Mouse (Mus musculus) myocyte (in vitro differentiated cells): Measurements from ENCODE around the gene Wnt5a. TPM values are rescaled to one million over a fixed set of nuclear protein-coding genes. Genes with fewer than 3 reads are reported as not detected.

Experiments
- H3K27me3 ChIP-seq: one replicate; pipeline ENCODE4 v1.6.1; 2011; ENCODE audit not compliant: control insufficient read depth, insufficient read depth, insufficient read length
- H3K36me3 ChIP-seq: one replicate; pipeline ENCODE4 v1.6.1; 2011; ENCODE audit not compliant: control insufficient read depth, insufficient read depth
- H3K4me2 ChIP-seq: one replicate; pipeline ENCODE4 v1.6.1; 2011; ENCODE audit warnings: low read depth, control low read depth
- H3K4me3 ChIP-seq: one replicate; pipeline ENCODE4 v1.5.1; 2011; ENCODE audit warnings: mild to moderate bottlenecking, control low read depth, moderate library complexity
- H3K79me2 ChIP-seq: one replicate; pipeline ENCODE4 v1.6.1; 2011; ENCODE audit not compliant: control insufficient read depth, insufficient read depth
- H3ac ChIP-seq: one replicate; pipeline ENCODE4 v1.6.1; 2011; ENCODE audit not compliant: control insufficient read depth, insufficient read length
- CEBPB ChIP-seq: IDR thresholded peaks from 2 replicates; pipeline ENCODE4 v1.6.1; 2011; ENCODE audit warnings: mild to moderate bottlenecking, moderate library complexity; ENCODE audit not compliant: poor library complexity, insufficient read depth, severe bottlenecking
- E2F4 ChIP-seq: IDR thresholded peaks from one replicate; pipeline ENCODE4 v1.6.1; 2011; ENCODE audit warnings: mild to moderate bottlenecking, control low read depth, moderate library complexity; ENCODE audit not compliant: insufficient read depth
- MAX ChIP-seq: IDR thresholded peaks from one replicate; pipeline ENCODE4 v1.6.1; 2011; ENCODE audit warnings: low read depth, mild to moderate bottlenecking, control low read depth
- MYOD1 ChIP-seq, 3 experiments: IDR thresholded peaks; one replicate each; pipeline ENCODE4 v1.6.1; 2011; ENCODE audit warnings: control low read depth in 2 of 3, low read depth in 2 of 3, mild to moderate bottlenecking in 2 of 3, moderate library complexity in 1 of 3; ENCODE audit not compliant: insufficient read length in 2 of 3, control insufficient read depth in 1 of 3
- MYOG ChIP-seq, 3 experiments: IDR thresholded peaks; one replicate each; pipeline ENCODE4 v1.6.1; 2011; ENCODE audit warnings: control low read depth in 2 of 3, low read depth in 2 of 3, mild to moderate bottlenecking in 2 of 3; ENCODE audit not compliant: insufficient read length in 2 of 3, control insufficient read depth in 1 of 3, insufficient read depth in 1 of 3
- POLR2A ChIP-seq: IDR thresholded peaks from one replicate; pipeline ENCODE4 v1.6.1; 2011; ENCODE audit warnings: low read depth, mild to moderate bottlenecking, control low read depth, moderate library complexity; ENCODE audit not compliant: insufficient read length
- POLR2AphosphoS2 ChIP-seq: IDR thresholded peaks from one replicate; pipeline ENCODE4 v1.6.1; 2011; ENCODE audit warnings: low read depth, control low read depth; ENCODE audit not compliant: insufficient read length
- REST ChIP-seq: IDR thresholded peaks from one replicate; pipeline ENCODE4 v1.6.1; 2011; ENCODE audit warnings: mild to moderate bottlenecking, control low read depth, moderate library complexity; ENCODE audit not compliant: insufficient read depth, insufficient read length
- SRF ChIP-seq: IDR thresholded peaks from one replicate; pipeline ENCODE4 v1.6.1; 2011; ENCODE audit warnings: low read depth; ENCODE audit not compliant: control insufficient read depth, insufficient read length
- TCF12 ChIP-seq: IDR thresholded peaks from one replicate; pipeline ENCODE4 v1.6.1; 2011; ENCODE audit warnings: mild to moderate bottlenecking, control low read depth; ENCODE audit not compliant: poor library complexity, insufficient read depth, severe bottlenecking
- TCF3 ChIP-seq: IDR thresholded peaks from one replicate; pipeline ENCODE4 v1.6.1; 2011; ENCODE audit warnings: low read depth, control low read depth; ENCODE audit not compliant: insufficient read length
- USF1 ChIP-seq: IDR thresholded peaks from one replicate; pipeline ENCODE4 v1.6.1; 2011; ENCODE audit warnings: low read depth, mild to moderate bottlenecking, control low read depth, moderate library complexity
- polyA plus RNA-seq: library from polyadenylated mRNA; unstranded; fragments of >200 nt; fragmentation: generic; extraction: Trizol; gene quantifications from one replicate; pipeline ENCODE4 v1.2.1, GENCODE M21; 2012; ENCODE audit warnings: missing spikeins

Wnt5a gene
- polyA plus RNA-seq, 1 experiment: 1.3 TPM

- H3K4me2 ChIP-seq: no peak overlapping the region
- H3K36me3 ChIP-seq: no peaks in the 10 kb centered on the region
- no peaks in the 10 kb centered on the region for H3K27me3 ChIP-seq
- TF ChIP-seq MYOG (IDR thresholded peaks at IDR 0.05; ENCODE audit: control insufficient read depth in 1 of 3, insufficient read depth in 1 of 3, insufficient read length in 2 of 3, low read depth in 2 of 3) (no peak), POLR2AphosphoS2 (no peak)
- no peak overlapping the region for H3K4me3 ChIP-seq
- no peak overlapping the region for H3ac ChIP-seq
- H3K79me2 ChIP-seq: no peaks in the 10 kb centered on the region
Measured at GRCm38 (mm10) chr14:28512805-28513590, 8.4 kb downstream of the Wnt5a start.

DNA sequence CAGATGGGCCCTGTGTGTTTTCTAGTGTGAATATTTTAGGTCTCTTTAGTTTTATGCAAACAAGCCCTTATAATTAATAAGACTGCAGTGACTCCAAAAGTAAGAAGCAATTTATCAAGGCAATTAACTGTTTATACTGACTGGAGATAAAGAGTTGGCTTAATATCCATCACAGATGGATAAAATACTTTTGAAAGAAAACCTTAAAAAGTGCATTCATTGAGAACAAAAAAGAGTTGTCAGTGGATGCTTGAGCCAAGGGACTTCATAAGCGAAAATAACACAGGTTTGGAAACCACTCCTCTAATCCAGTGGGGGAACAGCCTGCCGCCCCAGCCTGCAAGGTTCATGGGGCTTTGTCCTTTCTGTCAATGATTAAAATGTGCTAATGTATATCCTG, 9.6 kb downstream of the Wnt5a start:
- Histone ChIP-seq H3K4me2 (no peak overlapping the region), H3K27me3 (no peaks in the 10 kb centered on the region), H3K36me3 (no peaks in the 10 kb centered on the region), H3K79me2 (no peaks in the 10 kb centered on the region), H3K4me3 (no peak overlapping the region), H3ac (no peak overlapping the region)
- TF ChIP-seq POLR2AphosphoS2 (no peak), MYOD1 (IDR thresholded peaks at IDR 0.05; ENCODE audit: control insufficient read depth in 1 of 3, insufficient read length in 2 of 3, low read depth in 2 of 3) (no peak), CEBPB (no peak), SRF (no peak), TCF3 (no peak), USF1 (no peak)

DNA sequence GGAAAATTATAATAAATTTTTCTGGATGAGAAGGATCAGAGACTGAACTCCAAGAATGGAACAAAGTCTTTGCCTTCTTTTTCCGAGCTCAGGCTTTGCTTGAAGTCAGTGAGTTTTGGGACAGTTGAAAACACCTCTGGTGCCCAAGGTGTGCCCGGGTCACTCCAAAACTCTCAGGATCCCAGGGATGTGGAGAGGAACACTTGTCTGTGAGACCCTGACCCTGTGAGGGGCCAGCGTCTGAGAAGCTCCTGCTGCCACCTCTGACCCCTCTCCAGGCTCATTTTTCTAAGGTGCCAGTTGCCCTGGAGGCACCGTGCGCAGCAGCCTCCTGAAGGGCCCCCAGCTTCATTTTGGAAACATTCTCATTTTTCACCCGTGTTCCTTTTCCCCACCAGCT, 10.8 kb downstream of the Wnt5a start:
- no peak for TF ChIP-seq MYOG (IDR thresholded peaks at IDR 0.05; ENCODE audit: control insufficient read depth in 1 of 3, insufficient read depth in 1 of 3, insufficient read length in 2 of 3, low read depth in 2 of 3)
- TF ChIP-seq REST: no peak
- no peak for TF ChIP-seq TCF3
- TF ChIP-seq MAX: no peak
- no peak for TF ChIP-seq USF1
- TF ChIP-seq SRF: no peak
- TF ChIP-seq CEBPB: no peak
- TF ChIP-seq E2F4: no peak
- TF ChIP-seq MYOD1 (IDR thresholded peaks at IDR 0.05; ENCODE audit: control insufficient read depth in 1 of 3, insufficient read length in 2 of 3, low read depth in 2 of 3): no peak
- TF ChIP-seq TCF12: no peak
- no peak for TF ChIP-seq POLR2A
- no peak for TF ChIP-seq POLR2AphosphoS2
- Histone ChIP-seq H3K4me3 (no peak overlapping the region), H3K36me3 (no peaks in the 10 kb centered on the region), H3K27me3 (no peaks in the 10 kb centered on the region), H3K79me2 (no peaks in the 10 kb centered on the region), H3ac (no peak overlapping the region), H3K4me2 (no peak overlapping the region)

DNA sequence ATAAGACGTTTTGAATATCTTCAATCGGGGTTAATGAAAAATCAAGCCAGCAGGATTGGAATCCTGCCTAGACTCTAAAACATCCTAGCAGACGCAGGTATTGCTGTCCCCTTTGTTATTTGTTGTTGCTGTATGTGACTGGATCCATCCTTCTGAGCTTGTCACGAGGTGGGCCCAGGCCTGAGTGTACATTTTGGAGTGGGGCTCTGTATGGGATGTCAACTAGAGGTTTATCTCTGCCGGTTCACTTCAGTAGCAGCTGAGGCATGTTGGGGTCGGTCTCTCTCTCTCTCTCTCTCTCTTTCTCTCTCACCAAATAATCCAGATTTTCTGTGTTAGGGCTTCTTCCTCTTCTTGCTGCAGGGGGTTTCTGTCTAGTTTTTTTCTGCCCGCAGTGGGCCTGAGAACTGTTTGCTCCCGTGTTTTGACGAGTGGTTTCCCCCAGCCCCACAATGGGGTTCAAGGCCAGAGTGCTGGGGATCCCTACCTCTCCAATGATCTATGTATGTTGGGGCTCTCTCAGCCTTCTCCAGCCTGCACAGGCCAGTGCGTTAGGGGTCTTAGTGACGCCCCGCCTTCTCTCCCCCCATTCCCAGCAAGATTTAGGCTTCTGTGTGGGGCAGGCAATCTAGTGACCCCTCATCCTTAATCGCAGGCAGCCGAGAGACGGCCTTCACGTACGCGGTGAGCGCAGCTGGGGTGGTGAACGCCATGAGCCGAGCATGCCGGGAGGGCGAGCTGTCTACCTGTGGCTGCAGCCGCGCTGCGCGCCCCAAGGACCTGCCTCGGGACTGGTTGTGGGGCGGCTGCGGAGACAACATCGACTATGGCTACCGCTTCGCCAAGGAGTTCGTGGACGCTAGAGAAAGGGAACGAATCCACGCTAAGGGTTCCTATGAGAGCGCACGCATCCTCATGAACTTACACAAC, 13.3 kb downstream of the Wnt5a start:
- H3K27me3 ChIP-seq: no peaks in the 10 kb centered on the region
- no peak overlapping the region for H3K4me3 ChIP-seq
- no peaks in the 10 kb centered on the region for H3K79me2 ChIP-seq
- no peaks in the 10 kb centered on the region for H3K36me3 ChIP-seq
- TF ChIP-seq TCF12 (no peak), MYOG (IDR thresholded peaks at IDR 0.05; ENCODE audit: control insufficient read depth in 1 of 3, insufficient read depth in 1 of 3, insufficient read length in 2 of 3, low read depth in 2 of 3) (no peak), SRF (no peak), MAX (no peak), USF1 (no peak), CEBPB (no peak)
- H3ac ChIP-seq: no peak overlapping the region
- no peak overlapping the region for H3K4me2 ChIP-seq

DNA sequence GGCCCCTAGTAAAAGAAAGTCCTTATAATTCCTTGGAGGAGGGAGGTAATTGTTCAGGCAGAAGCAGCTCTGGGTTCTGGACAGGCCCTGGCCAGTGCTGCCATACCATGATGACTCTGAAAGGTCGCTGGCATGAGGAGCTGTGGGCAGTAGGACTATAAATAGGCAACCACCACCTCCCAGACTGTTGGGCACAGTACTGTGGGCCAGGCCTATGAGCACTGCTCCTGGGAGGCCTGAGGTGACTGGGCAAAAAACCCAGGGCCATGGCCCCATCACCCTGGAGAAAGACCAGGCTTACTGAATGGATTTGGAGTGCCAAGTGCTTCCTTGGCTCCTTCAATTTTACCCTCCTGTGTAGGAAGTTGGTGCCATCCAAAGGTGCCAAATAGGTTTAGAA, 16.6 kb downstream of the Wnt5a start:
- H3K27me3 ChIP-seq: no peaks in the 10 kb centered on the region
- no peaks in the 10 kb centered on the region for H3K79me2 ChIP-seq
- H3K36me3 ChIP-seq: no peaks in the 10 kb centered on the region
- no peak overlapping the region for H3K4me3 ChIP-seq
- TF ChIP-seq TCF3 (no peak), POLR2AphosphoS2 (no peak), MYOD1 (IDR thresholded peaks at IDR 0.05; ENCODE audit: control insufficient read depth in 1 of 3, insufficient read length in 2 of 3, low read depth in 2 of 3) (no peak), MAX (no peak), USF1 (no peak), REST (no peak), E2F4 (no peak), TCF12 (no peak), SRF (no peak), MYOG (IDR thresholded peaks at IDR 0.05; ENCODE audit: control insufficient read depth in 1 of 3, insufficient read depth in 1 of 3, insufficient read length in 2 of 3, low read depth in 2 of 3) (no peak), CEBPB (no peak), POLR2A (no peak)
- H3ac ChIP-seq: no peak overlapping the region
- no peak overlapping the region for H3K4me2 ChIP-seq
